Mouse (Mus musculus) CH12F3 (cell line): ENCODE data around the gene Fam185a.

Experiments used
- in situ Hi-C: fragments of 300-500 bp; cut with MboI; formaldehyde crosslinking; loops from 2 replicates; pipeline ENCODE4 v1.14.3; 2020; ENCODE audit warnings: low sequenced_read_pairs

The Fam185a gene

DNA sequence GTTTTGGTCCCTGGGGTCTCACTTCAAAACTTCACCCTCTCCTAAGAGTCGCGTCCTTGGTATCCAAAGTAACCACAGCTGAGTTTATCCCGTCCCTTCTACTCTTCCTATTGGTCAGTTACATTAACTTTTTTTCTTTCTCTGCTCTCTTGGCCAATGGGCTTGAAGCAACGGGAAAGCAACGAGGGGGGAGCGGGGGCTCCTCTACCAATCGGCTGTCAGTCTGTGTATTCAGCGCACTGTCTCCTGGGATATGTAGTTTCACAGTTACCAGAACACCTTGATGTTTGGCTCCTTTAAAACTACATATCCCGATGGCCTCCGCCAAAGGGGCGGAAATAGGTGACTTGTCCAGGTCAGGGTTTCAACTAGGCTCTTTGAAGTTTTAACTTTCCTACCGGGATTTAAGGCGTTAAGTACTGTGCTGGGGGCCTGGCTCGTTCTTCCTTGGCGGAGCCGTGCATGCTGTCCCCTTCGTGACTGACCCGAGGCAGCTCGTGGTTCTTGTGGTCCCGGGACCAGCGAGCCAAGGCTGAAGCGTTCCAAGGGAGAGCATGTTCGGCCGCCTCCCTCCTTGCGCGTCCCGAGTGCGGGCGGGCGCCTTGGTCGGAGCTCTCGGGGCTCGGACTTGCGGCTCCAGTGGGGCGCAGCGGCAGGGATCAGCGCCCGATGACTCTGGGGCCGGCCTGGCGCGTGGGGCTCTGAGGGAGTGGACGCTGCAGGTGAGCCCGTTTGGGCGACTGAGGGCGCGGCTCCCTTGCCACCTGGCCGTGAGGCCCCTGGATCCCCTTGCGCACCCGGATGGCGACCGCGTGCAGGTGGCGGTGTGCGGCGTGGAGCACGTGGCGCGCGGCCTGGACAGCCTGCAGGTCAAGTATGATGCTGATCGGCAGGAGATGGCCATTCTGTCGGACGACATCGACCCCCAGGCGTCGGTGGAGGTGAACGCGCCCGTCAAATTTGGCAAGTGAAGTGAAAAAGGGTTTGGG lies at the start of gene Fam185a, which contains the start of gene Ccdc146:
Gene Fam185a (plus strand): TSS at position 345 of the 989 bp plus-strand sequence.
Gene Ccdc146 (minus strand): TSS at position 64 of the 989 bp plus-strand sequence.
- in situ Hi-C loops = no loop called here

DNA sequence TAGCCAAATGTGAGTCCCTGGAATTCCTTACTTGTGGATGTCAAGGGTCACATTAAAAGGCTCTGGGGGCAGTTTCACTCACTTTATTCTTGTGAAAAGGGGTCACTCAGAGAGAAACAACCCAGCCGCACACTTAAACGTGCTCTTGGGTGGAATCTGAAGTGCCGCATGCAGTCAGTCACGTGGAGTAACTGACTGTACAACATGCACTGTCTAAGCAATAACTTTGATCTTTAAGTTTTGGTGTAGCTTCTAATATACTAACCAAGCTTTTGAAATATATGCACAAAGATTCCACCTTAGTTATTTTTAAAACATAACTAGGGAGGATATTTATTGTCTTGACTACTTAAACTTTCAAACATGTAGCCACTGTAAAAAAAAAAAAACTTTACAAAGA lies 47.8 kb upstream of the Fam185a start:
- in situ Hi-C loops = no loop called here

DNA sequence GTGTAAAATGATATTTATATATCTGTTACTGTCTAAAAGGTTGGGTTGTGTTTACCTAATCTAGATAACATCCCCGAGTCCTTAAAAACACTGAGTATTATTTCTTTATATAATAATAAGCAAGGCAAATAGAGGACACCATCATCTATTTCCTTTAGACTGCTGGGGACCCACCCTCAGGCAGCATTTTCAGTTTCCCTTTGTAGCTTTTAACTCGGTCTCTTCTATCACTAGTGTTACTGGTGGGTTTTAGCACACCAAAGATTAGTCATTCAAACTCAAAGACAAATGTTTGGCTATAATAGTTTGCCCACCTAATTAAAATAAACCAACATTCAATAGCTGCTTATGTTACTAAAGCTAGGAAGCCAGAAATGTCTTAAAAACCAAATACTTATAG lies 46.4 kb upstream of the Fam185a start:
- in situ Hi-C loops = no loop called here

DNA sequence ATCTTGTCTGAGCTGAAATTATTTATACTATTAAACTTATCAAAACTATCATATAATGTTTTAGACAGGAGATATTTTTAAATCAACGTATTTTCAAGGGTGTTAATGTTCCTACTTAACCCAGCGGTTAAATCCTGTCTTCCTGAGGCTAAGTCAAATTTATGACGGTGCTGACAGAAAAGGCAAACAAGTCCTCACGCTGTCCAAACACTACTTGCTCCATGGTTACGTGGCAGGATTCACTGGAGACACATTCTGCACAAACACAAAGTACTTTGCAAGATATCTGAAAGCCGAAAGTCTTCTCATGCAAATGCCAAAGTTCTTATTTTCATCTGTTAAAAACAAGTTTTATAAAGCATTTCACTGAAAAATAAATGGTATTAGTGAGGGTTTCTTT lies 42.8 kb upstream of the Fam185a start:
- in situ Hi-C loops = no loop called here

DNA sequence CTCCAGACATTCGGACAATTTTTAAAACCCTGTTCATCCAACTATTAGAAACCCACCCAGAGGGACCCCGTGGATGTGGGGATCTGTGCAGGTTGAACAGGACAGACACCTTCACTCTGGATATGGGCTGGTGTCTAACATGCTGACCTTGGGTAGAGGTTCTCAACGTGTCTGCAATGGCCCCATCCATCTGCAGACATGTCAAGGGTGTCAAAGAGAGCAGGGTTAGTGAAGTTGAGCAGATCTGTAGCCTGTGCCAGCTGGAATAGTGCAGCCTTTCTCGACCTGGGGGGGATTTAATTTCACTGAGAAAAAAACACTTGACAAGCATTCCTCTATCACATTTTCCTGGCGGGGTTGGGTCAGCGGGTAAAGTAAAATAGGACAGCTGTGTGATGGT lies 42.1 kb upstream of the Fam185a start:
- in situ Hi-C loops = no loop called here

DNA sequence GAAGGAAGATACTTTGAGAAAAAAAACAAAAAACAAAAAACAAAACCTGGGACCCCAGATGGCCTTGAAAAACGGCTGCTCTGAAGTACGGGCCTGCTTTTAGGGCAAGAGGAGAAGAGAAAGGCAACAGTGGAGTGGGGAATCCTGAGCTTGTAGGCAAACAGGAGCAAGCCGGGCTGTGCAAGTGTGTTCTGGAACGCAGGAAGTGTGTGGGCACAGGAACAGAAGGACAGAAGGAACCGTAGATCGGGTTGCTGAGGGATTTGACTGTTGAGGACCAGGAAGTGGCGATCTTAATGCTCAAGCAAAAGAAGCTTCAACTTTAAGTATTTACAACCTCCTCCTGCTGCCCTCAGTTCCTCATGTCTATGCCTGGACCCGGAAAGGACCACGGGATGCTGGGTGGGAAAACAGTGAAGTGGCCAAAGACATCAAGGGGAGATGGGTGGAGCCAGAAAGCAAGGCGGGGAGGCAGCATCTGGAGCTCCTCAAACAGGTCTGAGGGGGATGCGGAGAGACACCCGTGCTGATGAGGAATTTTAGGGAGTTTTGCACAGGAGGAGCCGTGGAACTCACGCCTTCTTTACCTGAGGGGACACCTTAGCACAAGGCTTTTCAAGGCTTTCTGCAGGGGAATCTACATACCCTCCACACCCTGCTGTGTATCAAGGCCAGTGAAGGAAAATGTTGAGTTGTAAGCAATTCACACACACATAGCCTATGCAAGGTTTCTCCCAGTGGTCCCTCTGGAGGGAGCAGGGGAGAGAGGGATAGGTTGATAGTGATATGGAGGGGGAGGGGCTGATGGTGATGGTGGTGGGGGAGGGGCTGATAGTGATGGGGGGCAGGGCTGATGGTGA lies 41.1 kb upstream of the Fam185a start:
- in situ Hi-C loops = no loop called here

DNA sequence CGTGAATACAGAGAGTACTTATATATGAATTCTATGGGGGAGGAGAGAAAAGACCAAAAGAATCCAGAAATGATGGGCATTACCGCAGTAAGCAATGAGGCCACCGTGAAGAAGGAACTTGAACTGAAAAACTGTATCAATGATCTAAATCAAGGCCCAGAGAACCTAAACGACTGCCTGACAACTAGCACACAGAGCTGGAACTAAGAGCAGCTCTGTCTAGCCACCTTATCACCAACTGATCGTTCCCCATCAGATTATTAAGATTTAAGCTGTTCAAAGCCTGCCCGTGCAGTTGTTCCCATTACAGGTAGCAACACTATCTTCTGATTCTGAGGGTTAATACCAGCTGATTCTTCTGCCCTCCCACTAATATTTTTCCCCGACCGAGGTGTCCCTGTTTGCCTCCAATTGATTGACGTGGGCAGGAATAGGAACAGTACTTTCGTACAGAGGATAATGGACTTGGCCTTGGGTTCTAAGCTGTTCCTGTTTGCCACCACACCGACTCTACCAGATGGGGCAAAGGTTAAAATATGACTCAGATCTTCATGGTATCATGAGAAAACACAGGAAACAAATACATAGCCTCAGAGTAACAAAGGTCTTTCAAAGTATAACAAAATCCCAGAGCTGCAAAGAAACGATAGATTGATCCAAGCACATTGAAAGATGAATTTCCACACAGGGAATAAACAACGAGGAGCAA lies 40.4 kb upstream of the Fam185a start:
- in situ Hi-C loops = no loop called here

DNA sequence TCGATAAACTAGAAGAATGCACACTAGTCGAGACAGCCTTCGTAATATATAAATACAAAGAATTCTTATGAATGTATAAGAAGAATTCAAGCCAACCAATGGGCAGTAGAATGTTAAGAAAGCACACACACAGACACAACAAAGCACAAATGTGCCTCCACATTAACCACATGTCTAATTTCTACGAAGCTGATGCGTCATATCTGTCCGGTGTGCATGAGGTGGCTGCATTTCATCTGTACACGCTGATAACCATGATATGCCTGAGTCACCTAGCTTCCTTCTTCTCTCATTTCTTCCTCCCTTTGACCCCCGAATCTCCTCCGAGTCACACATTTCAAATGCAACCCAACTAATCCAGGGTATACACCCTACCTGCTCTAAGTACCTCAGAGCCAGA lies 39.8 kb upstream of the Fam185a start:
- in situ Hi-C loops = no loop called here

DNA sequence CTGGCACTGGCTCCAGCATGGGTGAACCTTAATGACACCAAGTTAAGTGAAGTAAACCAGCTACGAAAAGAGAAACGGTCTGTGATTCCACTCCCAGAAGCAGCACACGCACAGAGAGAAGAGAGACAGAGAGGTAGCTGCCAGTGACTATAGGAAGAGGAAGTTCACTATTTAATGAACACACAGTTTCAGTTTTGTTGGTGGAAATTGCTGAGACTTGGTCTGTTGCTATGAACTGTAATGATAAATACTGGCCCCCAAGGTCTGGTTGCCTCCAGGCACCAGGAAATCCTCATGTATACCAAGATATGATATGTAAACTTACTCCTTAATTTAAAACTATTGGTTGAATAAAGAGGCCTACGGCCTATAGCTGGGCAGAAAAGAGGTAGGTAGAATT lies 38.3 kb upstream of the Fam185a start:
- in situ Hi-C loops = no loop called here

DNA sequence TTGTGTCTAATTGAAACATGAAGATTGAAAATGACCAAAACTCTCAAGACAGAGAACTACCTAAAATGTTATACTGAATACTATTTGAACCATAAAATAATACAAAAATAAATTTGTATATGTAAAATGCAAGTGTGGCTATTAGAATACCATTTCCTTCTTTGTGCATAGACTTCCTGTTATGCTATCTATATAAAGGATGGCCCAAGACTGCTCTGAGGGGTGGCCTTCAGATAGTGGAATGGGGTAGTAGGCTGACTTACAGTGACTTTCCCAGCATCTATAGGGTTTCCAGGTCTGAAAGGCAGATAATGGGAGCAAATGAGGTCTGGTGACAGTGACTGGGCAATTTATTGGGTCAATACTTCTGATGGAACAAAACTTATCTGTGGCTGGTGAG lies 37.4 kb upstream of the Fam185a start:
- in situ Hi-C loops = no loop called here

DNA sequence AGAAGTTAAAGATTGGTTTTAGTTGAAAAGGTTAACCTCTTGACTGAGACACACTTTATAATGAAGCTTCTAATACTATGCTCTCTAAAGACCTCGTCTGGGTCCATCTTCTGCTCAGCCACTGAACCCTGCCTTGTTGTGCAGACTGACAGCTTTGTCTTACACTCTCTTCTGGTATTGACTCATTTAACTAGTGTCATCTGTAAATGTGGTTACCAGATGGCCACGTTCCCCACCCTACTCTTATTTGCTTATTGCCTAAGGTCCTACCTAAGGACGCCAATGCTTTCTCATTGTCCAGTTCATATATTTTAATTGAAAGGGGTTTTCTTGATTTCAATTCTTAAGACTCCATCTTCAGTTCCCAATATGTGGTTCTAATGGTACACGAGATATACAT lies 35.9 kb upstream of the Fam185a start:
- in situ Hi-C loops = no loop called here

DNA sequence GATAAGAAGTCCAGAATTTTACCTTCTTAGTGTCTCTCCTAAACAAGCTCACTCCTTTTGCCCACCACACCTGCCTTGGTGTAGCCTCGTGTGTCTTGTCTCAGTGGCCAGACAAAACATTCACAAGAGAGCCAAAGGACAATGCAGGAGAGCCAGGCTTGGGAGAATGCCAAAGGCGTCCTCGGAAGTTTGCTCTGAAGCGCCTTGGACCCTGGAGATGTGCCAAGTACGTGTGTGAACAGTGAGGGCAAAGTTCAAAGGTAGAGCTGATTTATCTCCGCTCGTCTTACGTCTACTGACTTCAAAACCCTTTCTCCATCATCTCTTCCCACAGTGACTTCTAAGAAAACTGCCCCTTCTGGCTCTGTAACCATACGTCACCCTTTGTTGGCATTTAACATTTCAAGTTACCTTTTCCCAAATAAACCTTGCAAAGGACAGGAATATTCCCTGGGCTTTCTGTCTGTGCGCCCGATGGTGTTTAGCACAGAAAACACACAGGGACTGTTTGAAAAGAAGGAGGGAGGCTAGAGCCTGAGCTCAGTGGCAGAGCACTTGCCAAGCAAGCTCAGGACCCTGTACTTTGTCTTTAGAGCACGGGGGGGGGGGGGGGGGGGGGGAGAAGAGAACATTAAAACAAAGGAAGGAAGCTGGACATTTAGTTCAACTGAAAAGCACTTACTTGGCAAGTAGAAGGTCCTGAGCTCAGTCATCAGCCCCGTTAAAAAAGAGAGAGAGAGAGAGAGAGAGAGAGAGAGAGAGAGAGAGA lies 33.0 kb upstream of the Fam185a start:
- in situ Hi-C loops = no loop called here

DNA sequence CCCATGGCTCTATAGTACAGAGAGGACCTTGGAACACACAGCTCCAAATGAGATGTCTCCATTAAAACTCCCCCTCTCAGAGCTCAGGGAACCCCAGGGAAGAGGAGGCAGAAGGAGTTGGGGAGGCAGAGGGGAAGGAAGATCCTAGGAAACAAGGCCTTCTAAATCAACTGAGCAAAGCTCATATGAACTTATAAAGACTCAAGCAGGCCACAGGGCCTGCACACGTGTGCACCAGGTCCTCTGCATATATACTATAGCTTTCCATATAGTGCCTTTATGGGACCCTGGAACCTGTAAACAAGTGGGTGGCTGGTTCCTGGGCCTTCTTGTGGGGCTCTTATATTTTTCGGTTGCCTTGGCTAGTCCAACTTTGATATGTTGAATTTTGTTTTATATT lies 30.2 kb upstream of the Fam185a start:
- in situ Hi-C loops = no loop called here

DNA sequence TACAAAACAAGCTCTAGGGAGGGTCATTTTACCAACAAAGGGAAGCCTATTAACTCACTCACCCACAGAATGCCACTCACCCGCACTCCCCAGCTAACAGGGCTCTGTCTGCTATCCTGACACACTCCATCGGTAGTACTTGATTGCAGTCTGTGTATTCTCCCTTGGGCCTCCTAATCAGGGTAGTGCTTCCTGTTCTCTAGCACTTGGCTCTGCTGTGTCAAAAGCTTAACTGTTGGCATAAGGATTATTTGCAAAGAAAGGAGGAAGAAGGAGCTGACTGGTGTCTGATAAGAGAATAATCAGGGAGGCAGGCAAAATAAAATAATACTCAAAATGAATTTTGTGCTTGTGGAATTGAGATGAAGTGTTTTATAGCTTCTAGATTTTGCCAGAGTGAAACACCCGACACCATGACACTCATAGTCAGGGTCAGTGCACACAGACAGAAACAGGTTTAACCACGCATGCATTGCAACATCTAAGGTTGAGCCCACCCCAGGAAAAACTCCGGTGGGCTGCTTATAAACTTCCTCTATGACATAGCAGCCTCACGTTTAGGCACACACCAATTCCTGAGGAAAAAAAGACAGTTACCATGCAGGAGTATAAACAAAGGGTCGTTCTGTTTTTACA lies 29.4 kb upstream of the Fam185a start:
- in situ Hi-C loops = no loop called here

DNA sequence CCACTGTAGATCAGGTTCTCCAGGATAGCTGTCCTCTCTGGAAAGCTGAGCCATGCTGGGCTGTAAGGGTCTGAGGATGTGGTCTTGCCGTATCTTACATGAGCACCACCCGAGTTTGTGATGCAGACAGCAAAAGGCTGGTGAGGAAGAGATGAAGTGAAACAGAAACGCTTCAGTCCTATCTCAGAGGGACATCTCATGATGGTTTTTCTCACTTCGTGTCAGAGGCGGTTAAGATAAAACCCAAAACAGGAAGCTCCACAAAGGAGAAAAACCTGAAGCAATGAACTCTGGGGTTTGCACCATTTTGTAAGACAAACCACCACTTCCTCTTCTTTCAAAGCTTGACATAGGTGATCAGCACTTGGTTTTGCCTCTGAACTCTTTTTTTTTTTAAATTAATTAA lies 13.5 kb upstream of the Fam185a start:
- in situ Hi-C loops = loop anchor here (10.0 kb wide), 1 partner anchor 86 kb away; no protein-coding TSS in a partner anchor

DNA sequence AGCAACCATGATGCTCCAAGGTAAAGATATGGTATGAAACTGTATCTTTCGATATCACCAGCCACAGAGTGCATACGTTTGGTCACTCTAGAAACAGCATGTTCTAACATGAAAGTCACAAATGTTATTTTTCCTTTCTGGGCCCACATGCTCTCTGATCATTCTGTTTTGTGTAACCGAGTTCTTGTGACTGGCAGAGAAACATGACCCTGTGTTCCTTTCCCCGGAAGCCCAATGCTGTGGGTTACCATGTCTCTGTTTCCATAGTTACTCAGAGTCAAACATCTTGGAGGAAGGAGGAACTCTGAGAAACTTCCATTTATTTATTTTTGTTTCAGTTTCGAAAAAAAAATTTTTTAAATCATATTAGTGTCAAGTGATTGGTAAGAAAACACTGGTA lies 12.7 kb upstream of the Fam185a start:
- in situ Hi-C loops = loop anchor here (10.0 kb wide), 1 partner anchor 87 kb away; no protein-coding TSS in a partner anchor

DNA sequence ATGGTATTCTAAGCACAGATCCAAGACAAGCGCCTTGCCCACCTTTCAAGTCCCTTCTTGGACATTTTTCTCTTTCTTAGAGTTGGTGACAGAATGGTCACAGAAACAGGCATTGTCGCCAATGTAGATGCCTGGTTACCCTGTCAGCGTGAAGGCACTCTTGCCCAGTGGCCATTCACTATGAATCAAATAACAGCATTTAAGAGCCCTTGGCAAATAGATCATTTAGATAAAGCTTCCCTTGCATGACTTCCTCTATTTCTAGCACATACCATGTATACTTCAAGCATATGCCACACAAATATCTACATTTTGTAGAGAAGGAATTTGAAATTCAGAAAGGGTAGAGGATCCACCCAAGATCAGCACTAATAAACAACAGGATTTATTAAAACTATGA lies 11.4 kb upstream of the Fam185a start:
- in situ Hi-C loops = loop anchor here (10.0 kb wide), 1 partner anchor 89 kb away; no protein-coding TSS in a partner anchor

DNA sequence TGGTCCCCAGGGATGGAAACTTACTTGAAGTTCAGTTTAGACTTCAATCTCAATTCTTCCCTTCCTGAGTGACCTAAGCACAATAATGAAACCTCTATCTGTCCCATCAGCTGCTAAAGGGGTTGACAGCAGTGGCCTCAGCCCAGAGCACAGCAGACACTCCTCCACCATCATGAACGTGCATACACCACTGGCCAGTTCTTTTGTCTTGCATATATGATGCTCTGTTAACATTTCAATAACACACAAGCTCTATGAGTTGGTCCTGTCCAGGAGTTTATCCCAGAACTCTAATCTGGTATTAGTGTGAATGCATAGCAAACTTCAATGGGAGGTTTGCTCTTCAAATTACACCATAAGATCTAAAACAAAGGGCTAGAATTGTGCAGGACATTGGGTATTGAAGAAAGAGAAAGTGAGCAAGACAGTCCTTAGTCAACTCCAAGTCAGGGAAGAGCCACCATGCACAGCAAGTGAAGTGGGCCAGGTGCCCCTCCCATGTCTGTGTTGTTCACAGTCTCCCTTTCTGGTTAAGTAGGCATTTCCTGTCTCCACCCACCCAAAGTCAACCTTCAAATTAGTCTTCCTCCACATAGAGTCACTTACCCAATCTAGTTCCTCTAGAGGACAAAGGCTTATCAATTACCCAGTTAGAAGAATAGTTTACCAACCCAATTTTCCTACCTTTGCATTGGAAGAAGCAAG lies 10.5 kb upstream of the Fam185a start:
- in situ Hi-C loops = loop anchor here (10.0 kb wide), 1 partner anchor 89 kb away; no protein-coding TSS in a partner anchor

DNA sequence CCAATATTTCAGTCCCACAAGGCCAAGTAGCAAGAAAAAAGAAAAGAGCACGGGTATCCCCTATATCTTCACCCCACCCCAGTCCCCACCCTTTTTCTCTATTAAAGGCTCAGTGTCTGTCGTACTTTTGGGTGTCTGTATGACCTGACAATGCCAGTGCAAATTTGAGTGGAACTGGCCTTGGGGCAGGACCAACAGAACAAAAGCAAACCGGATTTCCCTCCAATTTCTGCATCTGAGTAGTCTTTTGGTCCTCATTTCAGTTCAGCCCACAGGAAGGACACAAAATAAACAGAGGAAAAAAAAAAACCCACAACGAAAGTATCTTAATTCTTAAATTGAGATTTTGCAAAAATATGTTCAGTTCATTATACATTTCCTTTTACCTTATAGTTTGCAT lies 6.1 kb upstream of the Fam185a start:
- in situ Hi-C loops = loop anchor here (10.0 kb wide), 1 partner anchor 94 kb away; no protein-coding TSS in a partner anchor
